In the genomic region with DNA sequence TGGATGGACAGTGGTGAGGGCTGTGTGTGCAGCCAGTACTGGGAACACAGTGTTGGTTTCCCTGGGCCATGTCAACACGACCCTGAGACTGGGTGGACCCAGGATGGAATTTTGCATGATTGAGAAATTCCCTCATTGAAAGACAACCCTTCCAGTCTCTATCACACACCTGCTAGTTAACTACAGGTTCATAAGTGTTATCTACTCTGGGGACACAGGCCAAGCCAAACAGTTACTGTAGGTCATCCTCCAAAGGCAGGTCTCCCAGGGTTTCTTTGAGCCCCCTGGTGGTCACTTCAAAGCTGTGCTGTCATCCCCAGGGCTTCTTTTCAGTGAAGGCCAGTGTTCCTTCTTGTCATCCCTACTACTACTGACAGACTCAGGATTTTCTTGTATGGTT, we compare ENCODE assay signal across 10 mouse cellular contexts.
DNase-seq lines count a peak whose midpoint lies in the region; ATAC-seq lines count a peak whose summit lies in the region.
"Had no signal": no experiment of that assay in that cellular context is flagged by ENCODE, and none has a peak within 500 bp of the region (broad histone marks: within the 10 kb centered on the region; RNA-seq: fewer than 3 reads in every experiment).

No protein-coding gene starts in this region.

- 0 out of 2 replicates have a peak, but pooled peaks cover 5% of the 10 kb centered on the region for H3K4me1 ChIP-seq in kidney, embryonic 16.5 days (ENCODE audit: insufficient read depth, low read length)
- H3K4me1 ChIP-seq: liver, embryonic 15.5 days had no signal

- H3K36me3 ChIP-seq in kidney, embryonic 16.5 days (ENCODE audit: insufficient read depth, low read length): no peaks in the 10 kb centered on the region
- H3K36me3 ChIP-seq: liver, embryonic 15.5 days had no signal

- H3K9ac ChIP-seq in kidney, embryonic 16.5 days (replicated peaks; ENCODE audit: low read length): no peak overlapping the region
- H3K9ac ChIP-seq: liver, embryonic 15.5 days had no signal

- WGBS in kidney, embryonic 16.5 days: 70% methylated on average over 1 of the region's 1 CpGs

- H3K4me2 ChIP-seq in kidney, embryonic 16.5 days (replicated peaks; ENCODE audit: low read depth, low read length): no peak overlapping the region
- H3K4me2 ChIP-seq: liver, embryonic 15.5 days had no signal

- DNase-seq in kidney, adult 18-20 months: peak; percentile 28
- peak; percentile 8 for DNase-seq in A20 (ENCODE audit: low read depth, low spot score)
- DNase-seq in adipocyte (ENCODE audit: low spot score): peak; percentile 48
- peak; percentile 35 for DNase-seq in kidney, postnatal 10 days
- DNase-seq in cerebellum, postnatal 25 days: no peak
- DNase-seq in T-cell, adult 2 months (ENCODE audit: low spot score): no peak
- DNase-seq in cerebellum, adult 11 months: no peak
- DNase-seq: thymus, adult 18-20 months had no signal

- H3K9me3 ChIP-seq in kidney, embryonic 16.5 days (ENCODE audit: low read length): no peaks in the 10 kb centered on the region
- H3K9me3 ChIP-seq: liver, embryonic 15.5 days had no signal

- no peak overlapping the region for H3K27ac ChIP-seq in kidney, embryonic 16.5 days (ENCODE audit: low read length)
- H3K27ac ChIP-seq: liver, embryonic 15.5 days had no signal

- no peaks in the 10 kb centered on the region; the same call in 1 of the 2 replicates for H3K27me3 ChIP-seq in kidney, embryonic 16.5 days (ENCODE audit: insufficient read depth, low read length)

- H3K4me3 ChIP-seq in kidney, embryonic 16.5 days (ENCODE audit: low read length): no peak overlapping the region
- H3K4me3 ChIP-seq: liver, embryonic 15.5 days had no signal

- no peak for ATAC-seq in kidney, embryonic 16.5 days (ENCODE audit: low FRiP score, low TSS enrichment)

Comparison
In these comparisons a context has a peak if more than half of its experiments do, and no peak if none do; other contexts are left out.
1. DNase-seq: peak in kidney, adult 18-20 months (single experiment), A20 (single experiment), adipocyte (single experiment) and kidney, postnatal 10 days (single experiment); none in cerebellum, postnatal 25 days (0 of 2), T-cell, adult 2 months (single experiment) and cerebellum, adult 11 months (single experiment).